Mouse (Mus musculus): ENCODE measurements at regions not wholly inside any gene's neighbourhood (a gene's known extent, or its start where the extent isn't known, plus 50 kb on each side); places are given as distances from the start of the nearest gene placed in this dataset.

GRCm38 (mm10) chr13:102153785-102154608, 386.0 kb upstream of the Pik3r1 start:
- H3K4me1 ChIP-seq: 0 out of 2 replicates have a peak, but pooled peaks cover 4% of the 10 kb centered on the region
- WGBS: 31% methylated on average over 5 of the region's 5 CpGs
- ATAC-seq (ENCODE audit: borderline replicate concordance, extremely low read depth, low FRiP score, low TSS enrichment): no peak

GRCm38 (mm10) chr13:102154609-102154899, 386.5 kb upstream of the Pik3r1 start:
- Histone ChIP-seq H3K27me3 (no peaks in the 10 kb centered on the region), H3K36me3 (no peaks in the 10 kb centered on the region), H3K4me1 (0 out of 2 replicates have a peak, but pooled peaks cover 4% of the 10 kb centered on the region), H3K4me3 (no peak overlapping the region), H3K27ac (no peak overlapping the region), H3K9ac (no peak overlapping the region), H3K9me3 (no peaks in the 10 kb centered on the region), H3K4me2 (no peak overlapping the region)
- ATAC-seq (ENCODE audit: borderline replicate concordance, extremely low read depth, low FRiP score, low TSS enrichment): no peak; the same call in 1 of the 2 replicates
- 47% methylated on average over 2 of the region's 2 CpGs for WGBS

More at GRCm38 (mm10) chr13:102153785-102154608, 386.0 kb upstream of the Pik3r1 start:
- Histone ChIP-seq H3K27ac (no peak overlapping the region), H3K4me2 (no peak overlapping the region), H3K9ac (no peak overlapping the region), H3K4me3 (no peak overlapping the region), H3K27me3 (no peaks in the 10 kb centered on the region), H3K36me3 (no peaks in the 10 kb centered on the region), H3K9me3 (no peaks in the 10 kb centered on the region)

- Histone ChIP-seq H3K9me3 (no peaks in the 10 kb centered on the region), H3K4me1 (peaks cover 5% of the 10 kb centered on the region; the same call in 1 of the 2 replicates), H3K27ac (no peak overlapping the region), H3K4me3 (no peak overlapping the region), H3K27me3 (no peaks in the 10 kb centered on the region), H3K4me2 (no peak overlapping the region), H3K9ac (no peak overlapping the region), H3K36me3 (no peaks in the 10 kb centered on the region)
- WGBS: 67% methylated on average over 6 of the region's 6 CpGs
- ATAC-seq (ENCODE audit: borderline replicate concordance, extremely low read depth, low FRiP score, low TSS enrichment): no peak
Observed at GRCm38 (mm10) chr13:102157369-102158130, 389.5 kb upstream of the Pik3r1 start.

- no peak overlapping the region for H3K4me3 ChIP-seq
- 71% methylated on average over 9 of the region's 9 CpGs for WGBS
- no peak overlapping the region for H3K9ac ChIP-seq
- H3K36me3 ChIP-seq: no peaks in the 10 kb centered on the region
- H3K27me3 ChIP-seq: no peaks in the 10 kb centered on the region
- no peak overlapping the region for H3K4me2 ChIP-seq
- no peak for ATAC-seq (ENCODE audit: borderline replicate concordance, extremely low read depth, low FRiP score, low TSS enrichment)
- no peaks in the 10 kb centered on the region for H3K4me1 ChIP-seq
- H3K9me3 ChIP-seq: no peaks in the 10 kb centered on the region
- H3K27ac ChIP-seq: no peak overlapping the region
Observed at GRCm38 (mm10) chr13:102173382-102174234, 405.6 kb upstream of the Pik3r1 start.

- 67% methylated on average over 3 of the region's 3 CpGs for WGBS
- ATAC-seq (ENCODE audit: borderline replicate concordance, extremely low read depth, low FRiP score, low TSS enrichment): no peak
- H3K4me2 ChIP-seq: no peak overlapping the region
- H3K4me3 ChIP-seq: no peak overlapping the region
- H3K27ac ChIP-seq: no peak overlapping the region
- H3K9ac ChIP-seq: no peak overlapping the region
- no peaks in the 10 kb centered on the region for H3K27me3 ChIP-seq
- no peaks in the 10 kb centered on the region for H3K4me1 ChIP-seq
- H3K36me3 ChIP-seq: no peaks in the 10 kb centered on the region
- no peaks in the 10 kb centered on the region for H3K9me3 ChIP-seq
Observed at GRCm38 (mm10) chr13:102174431-102174830, 406.4 kb upstream of the Pik3r1 start.

- Histone ChIP-seq H3K4me3 (no peak overlapping the region), H3K4me1 (no peaks in the 10 kb centered on the region), H3K9ac (no peak overlapping the region), H3K27ac (no peak overlapping the region), H3K4me2 (no peak overlapping the region), H3K36me3 (no peaks in the 10 kb centered on the region), H3K27me3 (no peaks in the 10 kb centered on the region), H3K9me3 (no peaks in the 10 kb centered on the region)
- 75% methylated on average over 2 of the region's 2 CpGs for WGBS
- ATAC-seq (ENCODE audit: borderline replicate concordance, extremely low read depth, low FRiP score, low TSS enrichment): no peak
Observed at GRCm38 (mm10) chr13:102174896-102175295, 406.9 kb upstream of the Pik3r1 start.

- 93% methylated on average over 1 of the region's 1 CpGs for WGBS
- no peak overlapping the region for H3K4me3 ChIP-seq
- ATAC-seq (ENCODE audit: borderline replicate concordance, extremely low read depth, low FRiP score, low TSS enrichment): no peak
- H3K4me1 ChIP-seq: no peaks in the 10 kb centered on the region
- no peak overlapping the region for H3K27ac ChIP-seq
- no peaks in the 10 kb centered on the region for H3K36me3 ChIP-seq
- H3K9me3 ChIP-seq: no peaks in the 10 kb centered on the region
- H3K9ac ChIP-seq: no peak overlapping the region
- H3K4me2 ChIP-seq: no peak overlapping the region
- H3K27me3 ChIP-seq: no peaks in the 10 kb centered on the region
Observed at GRCm38 (mm10) chr13:102175406-102175805, 407.4 kb upstream of the Pik3r1 start.

- Histone ChIP-seq H3K4me1 (no peaks in the 10 kb centered on the region), H3K4me3 (no peak overlapping the region), H3K9ac (no peak overlapping the region), H3K9me3 (no peaks in the 10 kb centered on the region), H3K4me2 (no peak overlapping the region), H3K27ac (no peak overlapping the region), H3K27me3 (no peaks in the 10 kb centered on the region), H3K36me3 (no peaks in the 10 kb centered on the region)
- no peak for ATAC-seq (ENCODE audit: borderline replicate concordance, extremely low read depth, low FRiP score, low TSS enrichment)
- 29% methylated on average over 2 of the region's 2 CpGs for WGBS
Observed at GRCm38 (mm10) chr13:102176456-102176855, 408.4 kb upstream of the Pik3r1 start.

GRCm38 (mm10) chr13:102194716-102195115, 426.7 kb upstream of the Pik3r1 start:
- H3K9ac ChIP-seq: no peak overlapping the region
- H3K4me2 ChIP-seq: no peak overlapping the region
- H3K36me3 ChIP-seq: no peaks in the 10 kb centered on the region
- no peak overlapping the region for H3K27ac ChIP-seq
- H3K27me3 ChIP-seq: no peaks in the 10 kb centered on the region
- ATAC-seq (ENCODE audit: borderline replicate concordance, extremely low read depth, low FRiP score, low TSS enrichment): no peak
- H3K4me1 ChIP-seq: no peaks in the 10 kb centered on the region
- no peaks in the 10 kb centered on the region for H3K9me3 ChIP-seq
- H3K4me3 ChIP-seq: no peak overlapping the region

GRCm38 (mm10) chr13:102202301-102202700, 434.3 kb upstream of the Pik3r1 start:
- ATAC-seq (ENCODE audit: borderline replicate concordance, extremely low read depth, low FRiP score, low TSS enrichment): no peak
- no peak overlapping the region for H3K9ac ChIP-seq
- H3K4me2 ChIP-seq: no peak overlapping the region
- H3K27ac ChIP-seq: no peak overlapping the region
- 84% methylated on average over 1 of the region's 1 CpGs for WGBS
- no peaks in the 10 kb centered on the region for H3K9me3 ChIP-seq
- H3K27me3 ChIP-seq: no peaks in the 10 kb centered on the region
- no peaks in the 10 kb centered on the region for H3K4me1 ChIP-seq
- H3K36me3 ChIP-seq: no peaks in the 10 kb centered on the region
- H3K4me3 ChIP-seq: no peak overlapping the region

GRCm38 (mm10) chr13:102218486-102218885, 450.5 kb upstream of the Pik3r1 start:
- 90% methylated on average over 11 of the region's 11 CpGs for WGBS
- ATAC-seq (ENCODE audit: borderline replicate concordance, extremely low read depth, low FRiP score, low TSS enrichment): no peak
- H3K36me3 ChIP-seq: no peaks in the 10 kb centered on the region
- H3K27me3 ChIP-seq: no peaks in the 10 kb centered on the region
- H3K27ac ChIP-seq: no peak overlapping the region
- no peaks in the 10 kb centered on the region for H3K9me3 ChIP-seq
- H3K4me3 ChIP-seq: no peak overlapping the region
- H3K4me1 ChIP-seq: no peaks in the 10 kb centered on the region
- H3K9ac ChIP-seq: no peak overlapping the region
- no peak overlapping the region for H3K4me2 ChIP-seq

Data from lung, embryonic 15.5 days (tissue).